ENCODE assay signal across 9 mouse cellular contexts in the genomic region with DNA sequence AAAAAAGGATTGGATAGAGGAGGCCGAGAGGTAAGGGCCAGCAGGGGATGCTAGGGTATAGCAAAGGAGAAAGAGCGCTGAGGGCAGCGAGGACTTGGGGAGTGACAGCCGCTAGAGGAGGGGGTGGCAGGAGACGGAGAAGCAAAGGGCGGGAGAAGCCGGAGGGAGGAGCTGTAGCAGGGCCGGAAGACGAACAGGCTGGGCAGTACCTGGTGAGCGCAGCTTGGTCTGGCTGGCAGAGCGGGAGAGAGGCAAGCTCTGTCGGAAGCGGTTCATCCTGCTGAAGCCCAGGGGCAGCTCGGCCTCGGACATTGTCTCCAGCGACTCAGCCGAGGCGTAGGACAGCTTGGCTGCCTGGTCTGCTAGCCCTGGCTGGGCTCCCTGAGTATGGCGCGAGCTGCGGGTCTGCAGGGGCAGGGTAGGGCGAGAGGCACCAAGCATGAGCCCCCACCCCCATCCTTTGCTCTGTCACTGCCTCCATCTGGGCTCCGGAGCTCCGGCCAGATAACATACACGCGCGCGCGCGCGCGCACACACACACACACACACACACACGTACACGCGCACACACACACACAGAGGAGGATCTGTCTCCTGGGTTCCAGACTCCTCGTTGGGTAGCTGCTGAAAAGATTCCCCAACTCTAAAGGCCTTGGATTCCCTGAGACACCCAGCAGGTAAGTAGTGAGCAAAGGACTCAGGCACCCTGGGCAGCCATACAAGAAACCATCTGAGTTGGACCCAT. TPM values are rescaled to one million over a fixed set of nuclear protein-coding genes. Genes with fewer than 3 reads are reported as not detected.
DNase-seq lines count a peak whose midpoint lies in the region; ATAC-seq and TF ChIP-seq lines count a peak whose summit lies in the region.
"Had no signal": no experiment of that assay in that cellular context is flagged by ENCODE, and none has a peak within 500 bp of the region (broad histone marks: within the 10 kb centered on the region; RNA-seq: fewer than 3 reads in every experiment).

No protein-coding gene starts in this region.

- TF ChIP-seq CTCF in ES-Bruce4 (IDR thresholded peaks at IDR 0.05; ENCODE audit: low read depth, low read length) = no peak

- H3K9me3 ChIP-seq in heart, embryonic 10.5 days = no peaks in the 10 kb centered on the region
- no peaks in the 10 kb centered on the region for H3K9me3 ChIP-seq in ES-Bruce4 (replicated peaks; ENCODE audit: control insufficient read depth, insufficient read depth, low read length, poor library complexity, severe bottlenecking)
- no peaks in the 10 kb centered on the region for H3K9me3 ChIP-seq in hindbrain, embryonic 16.5 days (ENCODE audit: control insufficient read depth, low read length)
- H3K9me3 ChIP-seq in midbrain, embryonic 12.5 days = no peaks in the 10 kb centered on the region

- H3K9ac ChIP-seq in ES-Bruce4 (ENCODE audit: low read depth, poor library complexity, severe bottlenecking) = peak overlapping the region; percentile 9
- peak overlapping the region; percentile 59 for H3K9ac ChIP-seq in hindbrain, embryonic 16.5 days (ENCODE audit: low read depth, low read length)
- H3K9ac ChIP-seq in midbrain, embryonic 12.5 days (replicated peaks) = peak overlapping the region; percentile 46

- TF ChIP-seq EP300 in ES-Bruce4 (IDR thresholded peaks at IDR 0.05; ENCODE audit: insufficient read depth, low read depth, low read length) = no peak

- peak overlapping the region; percentile 63 for H3K4me3 ChIP-seq in heart, embryonic 10.5 days
- H3K4me3 ChIP-seq in ES-Bruce4 (ENCODE audit: low read depth, low read length) = peak overlapping the region; percentile 50
- peak overlapping the region; percentile 31 for H3K4me3 ChIP-seq in hindbrain, embryonic 16.5 days (ENCODE audit: low read length)
- H3K4me3 ChIP-seq in midbrain, embryonic 12.5 days = peak overlapping the region; percentile 35

- ATAC-seq in hindbrain, embryonic 16.5 days = peak; percentile 49
- ATAC-seq in midbrain, embryonic 12.5 days (ENCODE audit: low FRiP score, low read depth) = peak; percentile 54; the same call in 1 of the 2 replicates

- no peak for TF ChIP-seq POLR2A in ES-Bruce4 (IDR thresholded peaks at IDR 0.05; ENCODE audit: insufficient read depth, low read length)

- H3K27ac ChIP-seq in heart, embryonic 10.5 days = peak overlapping the region; percentile 74
- H3K27ac ChIP-seq in ES-Bruce4 (ENCODE audit: insufficient read depth, low read length) = no peak overlapping the region
- H3K27ac ChIP-seq in hindbrain, embryonic 16.5 days (ENCODE audit: low read depth, low read length) = peak overlapping the region; percentile 59; the same call in 1 of the 2 replicates
- H3K27ac ChIP-seq in midbrain, embryonic 12.5 days (replicated peaks) = no peak overlapping the region

- WGBS in heart, embryonic 10.5 days = 2% methylated on average over 36 of the region's 36 CpGs
- 13% methylated on average over 27 of the region's 36 CpGs for WGBS in hindbrain, embryonic 16.5 days
- 1% methylated on average over 36 of the region's 36 CpGs for WGBS in midbrain, embryonic 12.5 days

- H3K4me2 ChIP-seq in hindbrain, embryonic 16.5 days (ENCODE audit: low read length) = peak overlapping the region; percentile 53
- peak overlapping the region; percentile 55 for H3K4me2 ChIP-seq in midbrain, embryonic 12.5 days (replicated peaks)

- H3K27me3 ChIP-seq in heart, embryonic 10.5 days (ENCODE audit: insufficient read depth, poor library complexity, severe bottlenecking) = peaks cover 100% of the 10 kb centered on the region
- H3K27me3 ChIP-seq in ES-Bruce4 (ENCODE audit: control insufficient read depth, insufficient read depth, low read length, poor library complexity, severe bottlenecking) = peaks cover 8% of the 10 kb centered on the region; the same call in 1 of the 2 replicates
- peaks cover 35% of the 10 kb centered on the region for H3K27me3 ChIP-seq in hindbrain, embryonic 16.5 days (replicated peaks; ENCODE audit: control insufficient read depth, insufficient read depth, low read length)
- peaks cover 82% of the 10 kb centered on the region for H3K27me3 ChIP-seq in midbrain, embryonic 12.5 days

- DNase-seq in heart, embryonic 10.5 days (ENCODE audit: low spot score) = no peak
- DNase-seq in heart, adult 8-10 months (ENCODE audit: low spot score) = no peak
- DNase-seq in embryo, embryonic 10 days (ENCODE audit: low spot score) = peak; percentile 81
- DNase-seq in ovary, postnatal 10 days (ENCODE audit: low spot score) = no peak
- no peak for DNase-seq in frontal cortex, postnatal 10 days (ENCODE audit: low spot score in 2 of 2)

- peaks cover 44% of the 10 kb centered on the region for H3K4me1 ChIP-seq in heart, embryonic 10.5 days
- peaks cover 3% of the 10 kb centered on the region for H3K4me1 ChIP-seq in ES-Bruce4 (ENCODE audit: control insufficient read depth, insufficient read depth, low read length)
- H3K4me1 ChIP-seq in hindbrain, embryonic 16.5 days (ENCODE audit: control insufficient read depth, insufficient read depth, low read depth, low read length) = peaks cover 38% of the 10 kb centered on the region
- H3K4me1 ChIP-seq in midbrain, embryonic 12.5 days = peaks cover 63% of the 10 kb centered on the region

- no peaks in the 10 kb centered on the region for H3K36me3 ChIP-seq in heart, embryonic 10.5 days
- no peaks in the 10 kb centered on the region for H3K36me3 ChIP-seq in ES-Bruce4 (ENCODE audit: control insufficient read depth, insufficient read depth, low read length, poor library complexity, severe bottlenecking)
- H3K36me3 ChIP-seq in hindbrain, embryonic 16.5 days (ENCODE audit: control insufficient read depth, insufficient read depth, low read length) = peaks cover 10% of the 10 kb centered on the region
- H3K36me3 ChIP-seq in midbrain, embryonic 12.5 days = peaks cover 5% of the 10 kb centered on the region; the same call in 1 of the 2 replicates

RNA-seq across cellular contexts. Expression of a gene that starts 36.9 kb away (rescaled TPM):
- polyA plus RNA-seq in heart, embryonic 10.5 days (2016; fragmentation: Nextera tagmentation; extraction: Ambion mirVana) = 1.3 TPM in 2 replicates
- not detected for total RNA-seq in heart, adult 8-10 months (2022)
- not detected in 2 replicates for polyA plus RNA-seq in ES-Bruce4 (2011; ENCODE audit: insufficient read depth, insufficient read length, low read depth, missing spikeins)
- polyA plus RNA-seq in hindbrain, embryonic 16.5 days (2015; fragmentation: Nextera tagmentation; extraction: Ambion mirVana) = 0.85 and 0.87 TPM in 2 replicates
- polyA plus RNA-seq in midbrain, embryonic 12.5 days (2016; fragmentation: Nextera tagmentation; extraction: Ambion mirVana) = 0.77 and 0.84 TPM in 2 replicates
- total RNA-seq: layer of hippocampus, postnatal 14 days had no signal

RNA-seq across cellular contexts. Expression of a gene that starts 39.0 kb away (rescaled TPM):
- polyA plus RNA-seq in heart, embryonic 10.5 days (2016; fragmentation: Nextera tagmentation; extraction: Ambion mirVana) = 0.05 and 0.14 TPM in 2 replicates
- total RNA-seq in heart, adult 8-10 months (2022) = under 1 TPM; 0.06 to 0.75 (median 0.18) TPM
- 7.7 and 8.3 TPM in 2 replicates for polyA plus RNA-seq in ES-Bruce4 (2011; ENCODE audit: insufficient read depth, insufficient read length, low read depth, missing spikeins)
- 8.0 and 8.9 TPM in 2 replicates for polyA plus RNA-seq in hindbrain, embryonic 16.5 days (2015; fragmentation: Nextera tagmentation; extraction: Ambion mirVana)
- 6.5 and 7.3 TPM in 2 replicates for polyA plus RNA-seq in midbrain, embryonic 12.5 days (2016; fragmentation: Nextera tagmentation; extraction: Ambion mirVana)

Comparison
In these comparisons a context has a peak if more than half of its experiments do, and no peak if none do; other contexts are left out.
1. H3K27ac ChIP-seq: peak in heart, embryonic 10.5 days (single experiment) and hindbrain, embryonic 16.5 days (single experiment); none in ES-Bruce4 (single experiment) and midbrain, embryonic 12.5 days (single experiment).
2. H3K9ac ChIP-seq: peak in every context shown above with its lines; median percentile 59 in hindbrain, embryonic 16.5 days; 46 in midbrain, embryonic 12.5 days; 9 in ES-Bruce4.
3. Peak in every context shown above with its lines, with median percentiles within 50 percentile points of each other: H3K4me3 ChIP-seq.